8 mouse cellular contexts compared by ENCODE assay signal in genomic region chr2:84886234-84886731, GRCm38 (mm10). TPM values are rescaled to one million over a fixed set of nuclear protein-coding genes. Genes with fewer than 3 reads are reported as not detected.
DNase-seq lines count a peak whose midpoint lies in the region; ATAC-seq and TF ChIP-seq lines count a peak whose summit lies in the region.

Gene Rtn4rl2 (minus strand): TSS chr2:84886710.

- peak within 1 kb of the TSS; percentile 92 for H3K4me2 ChIP-seq in midbrain, embryonic 13.5 days (replicated peaks)

- H3K9ac ChIP-seq in midbrain, embryonic 13.5 days (replicated peaks) = peak within 1 kb of the TSS; percentile 70

- no peak for ATAC-seq in erythroblast, adult 5-6 weeks (replicated peaks; ENCODE audit: low FRiP score, poor library complexity, severe bottlenecking)
- ATAC-seq in midbrain, embryonic 13.5 days = peak; percentile 12
- ATAC-seq in CD4-positive, CD25-positive, alpha-beta regulatory T cell, adult 4 months = no peak

- 1% methylated on average over 35 of the region's 35 CpGs for WGBS in spleen, adult 2 months
- 1% methylated on average over 27 of the region's 35 CpGs for WGBS in midbrain, embryonic 13.5 days

- peaks cover 30% of the 10 kb centered on the region for H3K4me1 ChIP-seq in erythroblast, embryonic 14.5 days (ENCODE audit: control insufficient read depth)
- peaks cover 11% of the 10 kb centered on the region for H3K4me1 ChIP-seq in spleen, adult 2 months (ENCODE audit: control insufficient read depth, insufficient read depth, insufficient read length)
- H3K4me1 ChIP-seq in midbrain, embryonic 13.5 days (replicated peaks) = peaks cover 60% of the 10 kb centered on the region

- H3K27ac ChIP-seq in spleen, adult 2 months (ENCODE audit: insufficient read depth, low read length) = no peak within 1 kb of the TSS
- peak within 1 kb of the TSS; percentile 95 for H3K27ac ChIP-seq in layer of hippocampus, adult 2 months
- H3K27ac ChIP-seq in midbrain, embryonic 13.5 days = peak within 1 kb of the TSS; percentile 44; the same call in 1 of the 2 replicates

- TF ChIP-seq CTCF in spleen, adult 2 months (IDR thresholded peaks at IDR 0.05; ENCODE audit: extremely low read depth, insufficient read depth, insufficient read length, insufficient replicate concordance) = no peak
- TF ChIP-seq CTCF in layer of hippocampus, adult 2 months (conservative IDR thresholded peaks at IDR 0.05) = no peak

- H3K27me3 ChIP-seq in erythroblast, embryonic 14.5 days (ENCODE audit: control insufficient read depth) = peaks cover 100% of the 10 kb centered on the region
- H3K27me3 ChIP-seq in spleen, adult 2 months (ENCODE audit: control insufficient read depth, insufficient read depth, low read length) = peaks cover 25% of the 10 kb centered on the region
- H3K27me3 ChIP-seq in midbrain, embryonic 13.5 days = peaks cover 89% of the 10 kb centered on the region

- peaks cover 10% of the 10 kb centered on the region; the same call in 1 of the 2 replicates for H3K9me3 ChIP-seq in erythroblast, embryonic 14.5 days (ENCODE audit: control insufficient read depth, low read length)
- H3K9me3 ChIP-seq in midbrain, embryonic 13.5 days = no peaks in the 10 kb centered on the region

- H3K4me3 ChIP-seq in erythroblast, embryonic 14.5 days (replicated peaks) = peak within 1 kb of the TSS; percentile 32
- peak within 1 kb of the TSS; percentile 52 for H3K4me3 ChIP-seq in spleen, adult 2 months (ENCODE audit: extremely low read depth, insufficient read depth, insufficient read length)
- peak within 1 kb of the TSS; percentile 87 for H3K4me3 ChIP-seq in layer of hippocampus, adult 2 months
- H3K4me3 ChIP-seq in midbrain, embryonic 13.5 days (replicated peaks) = peak within 1 kb of the TSS; percentile 72

- DNase-seq in spleen, adult 2 months (ENCODE audit: low read depth in 1 of 2, low spot score in 2 of 2) = no peak
- DNase-seq in spleen, adult 18-20 months = no peak
- DNase-seq in layer of hippocampus, adult 2 months (ENCODE audit: low spot score in 2 of 2) = peak in 1 of 2 experiments; percentile 22
- no peak for DNase-seq in gastrocnemius, adult 18-20 months (ENCODE audit: low spot score)

- TF ChIP-seq POLR2A in spleen, adult 2 months (IDR thresholded peaks at IDR 0.05; ENCODE audit: low read depth, low read length) = no peak

- no peaks in the 10 kb centered on the region for H3K36me3 ChIP-seq in erythroblast, embryonic 14.5 days (ENCODE audit: control insufficient read depth)
- H3K36me3 ChIP-seq in spleen, adult 2 months (ENCODE audit: control insufficient read depth, insufficient read depth, low read length) = no peaks in the 10 kb centered on the region
- H3K36me3 ChIP-seq in midbrain, embryonic 13.5 days = no peaks in the 10 kb centered on the region

RNA-seq across cellular contexts. Expression of gene Rtn4rl2, which starts in this region (rescaled TPM):
- not detected in 2 replicates for polyA plus RNA-seq in erythroblast, embryonic 14.5 days (2012)
- not detected in 2 replicates for total RNA-seq in erythroblast, adult 5-6 weeks (2015; ENCODE audit: low replicate concordance)
- not detected in 2 replicates for total RNA-seq in erythroblast, adult 5-6 weeks (2017; ENCODE audit: low replicate concordance)
- 3.0 and 7.3 TPM in 2 replicates for polyA plus RNA-seq in spleen, adult 2 months (2012; rRNA removed)
- 10 to 100 TPM; 85.9 to 88.8 TPM for total RNA-seq in layer of hippocampus, adult 2 months (2021)
- polyA plus RNA-seq in midbrain, embryonic 13.5 days (2015; fragmentation: Nextera tagmentation; extraction: Ambion mirVana) = 2.2 and 3.6 TPM in 2 replicates
- total RNA-seq in gastrocnemius, adult 18-20 months (2021) = under 1 TPM; 0.52 to 0.62 TPM
- not detected for polyA plus RNA-seq in CD4-positive, CD25-positive, alpha-beta regulatory T cell, adult 4 months (2017; shearing (Covaris generic))

Comparison
In these comparisons a context has a peak if more than half of its experiments do, and no peak if none do; other contexts are left out.
1. RNA of gene Rtn4rl2 (total RNA-seq): 85.9 to 88.8 TPM in layer of hippocampus, adult 2 months; 0.52 to 0.62 TPM in gastrocnemius, adult 18-20 months and not detected in erythroblast, adult 5-6 weeks; every median in the first group is over 10 times any median in the second.
2. H3K4me3 ChIP-seq: peak in every context shown above with its lines; median percentile 87 in layer of hippocampus, adult 2 months; 72 in midbrain, embryonic 13.5 days; 52 in spleen, adult 2 months; 32 in erythroblast, embryonic 14.5 days.